Mouse (Mus musculus) kidney, embryonic 15.5 days (tissue): ENCODE measurements around the gene Gm26657. TPM values are rescaled to one million over a fixed set of nuclear protein-coding genes. Genes with fewer than 3 reads are reported as not detected.

Experiments
- ATAC-seq: fragments of 200-750 bp; cut with Nextera tagmentation; replicated peaks from 2 replicates; pipeline ENCODE4 v1.8.0; 2017; ENCODE audit warnings: moderate TSS enrichment; ENCODE audit not compliant: low FRiP score
- H3K27ac ChIP-seq: fragments of 300-500 bp; sonication (generic); 2 replicates; pipeline ENCODE4 v1.5.1; 2015; ENCODE audit warnings: mild to moderate bottlenecking, inconsistent platforms
- H3K27me3 ChIP-seq: fragments of 300-500 bp; sonication (generic); 2 replicates; pipeline ENCODE4 v1.6.1; 2015; ENCODE audit warnings: inconsistent platforms
- H3K36me3 ChIP-seq: fragments of 300-500 bp; sonication (generic); 2 replicates; pipeline ENCODE4 v1.6.1; 2015; ENCODE audit warnings: inconsistent platforms
- H3K4me1 ChIP-seq: fragments of 300-500 bp; sonication (generic); 2 replicates; pipeline ENCODE4 v1.6.1; 2015; ENCODE audit warnings: inconsistent platforms
- H3K4me2 ChIP-seq: fragments of 300-500 bp; sonication (generic); 2 replicates; pipeline ENCODE4 v1.6.1; 2015; ENCODE audit warnings: moderate library complexity, mild to moderate bottlenecking, inconsistent platforms
- H3K4me3 ChIP-seq: fragments of 300-500 bp; sonication (generic); replicated peaks from 2 replicates; pipeline ENCODE4 v1.5.1; 2015; ENCODE audit warnings: mild to moderate bottlenecking, inconsistent platforms
- H3K9ac ChIP-seq: fragments of 300-500 bp; sonication (generic); 2 replicates; pipeline ENCODE4 v1.6.1; 2015; ENCODE audit warnings: mild to moderate bottlenecking, inconsistent platforms
- H3K9me3 ChIP-seq: fragments of 300-500 bp; sonication (generic); replicated peaks from 2 replicates; pipeline ENCODE4 v1.6.1; 2016; ENCODE audit warnings: inconsistent platforms
- WGBS: fragments of 180-500 bp; shearing (Covaris S2); methylation state at CpG from one replicate; pipeline ENCODE4 v1.1.7; 2015; ENCODE audit warnings: mixed read lengths; 5-methylcytosine and 5-hydroxymethylcytosine counted together
- polyA plus RNA-seq: library from polyadenylated mRNA; unstranded; fragments of >200 nt; fragmentation: Nextera tagmentation; extraction: Ambion mirVana; gene quantifications from 2 replicates; pipeline ENCODE4 v1.2.1, GENCODE M21; 2015

The Gm26657 gene
- polyA plus RNA-seq, 1 experiment from 2014 or later = not detected

DNA sequence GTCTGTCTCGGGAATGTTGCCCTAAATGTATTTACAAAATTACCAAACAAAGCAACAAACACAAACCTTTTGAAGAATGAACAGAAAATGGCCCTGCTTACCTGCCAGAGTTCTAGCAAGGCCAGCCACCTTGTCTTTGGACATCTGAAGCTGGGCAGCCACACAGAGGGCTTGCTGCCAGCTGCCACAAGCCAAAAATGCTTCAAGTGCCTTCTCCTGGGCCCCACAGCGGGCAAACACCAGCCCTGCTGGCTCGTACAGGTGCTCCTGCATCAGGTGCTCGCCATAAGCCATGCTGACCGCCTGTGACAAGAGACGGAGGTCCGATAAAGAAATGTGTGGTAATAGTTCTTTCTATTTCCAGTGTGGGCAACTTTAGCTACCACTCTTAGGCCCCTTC lies 29.0 kb downstream of the Gm26657 start:
- no peak overlapping the region for H3K27ac ChIP-seq
- H3K4me1 ChIP-seq = no peaks in the 10 kb centered on the region
- H3K9me3 ChIP-seq = no peaks in the 10 kb centered on the region
- WGBS = 94% methylated on average over 7 of the region's 7 CpGs
- H3K36me3 ChIP-seq = peaks cover 97% of the 10 kb centered on the region
- H3K27me3 ChIP-seq = no peaks in the 10 kb centered on the region
- H3K9ac ChIP-seq = no peak overlapping the region
- no peak overlapping the region for H3K4me3 ChIP-seq
- no peak for ATAC-seq
- H3K4me2 ChIP-seq = no peak overlapping the region

DNA sequence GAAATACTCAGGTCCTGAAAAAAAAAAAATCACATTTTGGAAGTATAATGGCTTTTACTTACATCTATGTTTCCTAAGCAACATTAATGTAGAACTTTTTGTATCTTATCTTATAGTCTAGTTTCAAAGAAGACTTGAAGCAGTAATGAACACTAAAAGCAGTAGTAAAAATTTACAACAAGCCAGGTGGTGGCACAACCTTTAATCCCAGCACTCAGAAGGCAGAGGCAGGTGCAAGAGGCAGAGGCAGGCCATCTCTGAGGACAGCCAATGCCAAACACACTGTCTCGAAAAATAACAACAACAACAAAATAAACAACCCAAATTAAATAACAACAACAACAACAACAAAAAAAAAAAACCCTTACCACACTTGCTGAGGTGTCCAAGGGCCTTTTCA lies 31.2 kb downstream of the Gm26657 start:
- Histone ChIP-seq H3K4me2 (no peak overlapping the region), H3K9ac (no peak overlapping the region), H3K4me1 (no peaks in the 10 kb centered on the region), H3K9me3 (no peaks in the 10 kb centered on the region), H3K4me3 (no peak overlapping the region), H3K27ac (no peak overlapping the region), H3K36me3 (peaks cover 95% of the 10 kb centered on the region), H3K27me3 (no peaks in the 10 kb centered on the region)
- WGBS = 67% methylated on average over 1 of the region's 1 CpGs
- no peak for ATAC-seq

Other genes starting within 250 kb of the Gm26657 start
- gene Actl7b, start 1.4 kb downstream of the Gm26657 start, polyA plus RNA-seq = not detected in 2 replicates
- 0.10 TPM in 1 of 2 replicates, not detected in the other for gene Actl7a, start 3.3 kb downstream of the Gm26657 start, polyA plus RNA-seq
- 44.1 and 44.8 TPM in 2 replicates for gene Elp1, start 62.3 kb downstream of the Gm26657 start, polyA plus RNA-seq
- 19.8 and 20.4 TPM in 2 replicates for gene Fam206a, start 62.3 kb downstream of the Gm26657 start, polyA plus RNA-seq
- gene Ctnnal1, start 125.1 kb downstream of the Gm26657 start, polyA plus RNA-seq = 39.5 and 41.9 TPM in 2 replicates
- 10.5 and 11.8 TPM in 2 replicates for gene Tmem245, start 207.4 kb downstream of the Gm26657 start, polyA plus RNA-seq